Mouse (Mus musculus): ENCODE measurements at regions not wholly inside any gene's neighbourhood (a gene's known extent, or its start where the extent isn't known, plus 50 kb on each side); places are given as distances from the start of the nearest gene placed in this dataset.

- WGBS: 34% methylated on average over 7 of the region's 7 CpGs
- no peaks in the 10 kb centered on the region for H3K9me3 ChIP-seq (replicated peaks; ENCODE audit: low read length)
- no peak overlapping the region for H3K9ac ChIP-seq (ENCODE audit: low read depth, low read length)
- no peaks in the 10 kb centered on the region for H3K27me3 ChIP-seq (ENCODE audit: insufficient read depth, low read length)
- ATAC-seq (replicated peaks; ENCODE audit: low FRiP score, low read depth) (no peak), DNase-seq (ENCODE audit: low spot score) (peak; percentile 11)
- H3K36me3 ChIP-seq (ENCODE audit: insufficient read depth, low read length): no peaks in the 10 kb centered on the region
- H3K27ac ChIP-seq: no peak overlapping the region
- TF ChIP-seq CTCF (IDR thresholded peaks at IDR 0.05; ENCODE audit: low read depth): no peak
- no peak overlapping the region for H3K4me3 ChIP-seq (replicated peaks; ENCODE audit: low read depth, low read length)
- H3K4me2 ChIP-seq (ENCODE audit: low read length): no peak overlapping the region
- H3K4me1 ChIP-seq (replicated peaks; ENCODE audit: insufficient read depth, low read length): 0 out of 2 replicates have a peak, but pooled peaks cover 4% of the 10 kb centered on the region
Measured at GRCm38 (mm10) chr3:50607736-50608135, 164.3 kb upstream of the Slc7a11 start.

GRCm38 (mm10) chr3:50606986-50607385, 163.6 kb upstream of the Slc7a11 start:
- no peak for TF ChIP-seq CTCF (IDR thresholded peaks at IDR 0.05; ENCODE audit: low read depth)
- DNase-seq (ENCODE audit: low spot score): no peak
- 12% methylated on average over 1 of the region's 1 CpGs for WGBS

GRCm38 (mm10) chr3:50605750-50606149, 162.3 kb upstream of the Slc7a11 start:
- no peaks in the 10 kb centered on the region for H3K9me3 ChIP-seq (replicated peaks; ENCODE audit: low read length)
- no peaks in the 10 kb centered on the region for H3K27me3 ChIP-seq (ENCODE audit: insufficient read depth, low read length)
- H3K4me1 ChIP-seq (replicated peaks; ENCODE audit: insufficient read depth, low read length): 0 out of 2 replicates have a peak, but pooled peaks cover 4% of the 10 kb centered on the region
- WGBS: 95% methylated on average over 4 of the region's 4 CpGs
- no peak overlapping the region for H3K4me3 ChIP-seq (replicated peaks; ENCODE audit: low read depth, low read length)
- TF ChIP-seq CTCF (IDR thresholded peaks at IDR 0.05; ENCODE audit: low read depth): no peak
- DNase-seq (ENCODE audit: low spot score): no peak
- ATAC-seq (replicated peaks; ENCODE audit: low FRiP score, low read depth): no peak
- no peaks in the 10 kb centered on the region for H3K36me3 ChIP-seq (ENCODE audit: insufficient read depth, low read length)
- no peak overlapping the region for H3K4me2 ChIP-seq (ENCODE audit: low read length)
- no peak overlapping the region for H3K27ac ChIP-seq
- H3K9ac ChIP-seq (ENCODE audit: low read depth, low read length): no peak overlapping the region

More at GRCm38 (mm10) chr3:50606986-50607385, 163.6 kb upstream of the Slc7a11 start:
- no peak overlapping the region for H3K4me3 ChIP-seq (replicated peaks; ENCODE audit: low read depth, low read length)
- no peak overlapping the region for H3K27ac ChIP-seq
- H3K9ac ChIP-seq (ENCODE audit: low read depth, low read length): no peak overlapping the region
- H3K4me2 ChIP-seq (ENCODE audit: low read length): no peak overlapping the region
- H3K9me3 ChIP-seq (replicated peaks; ENCODE audit: low read length): no peaks in the 10 kb centered on the region
- 0 out of 2 replicates have a peak, but pooled peaks cover 4% of the 10 kb centered on the region for H3K4me1 ChIP-seq (replicated peaks; ENCODE audit: insufficient read depth, low read length)
- no peaks in the 10 kb centered on the region for H3K36me3 ChIP-seq (ENCODE audit: insufficient read depth, low read length)
- no peak for ATAC-seq (replicated peaks; ENCODE audit: low FRiP score, low read depth)
- no peaks in the 10 kb centered on the region for H3K27me3 ChIP-seq (ENCODE audit: insufficient read depth, low read length)

- Histone ChIP-seq H3K27ac (no peak overlapping the region), H3K4me1 (replicated peaks; ENCODE audit: insufficient read depth, low read length) (0 out of 2 replicates have a peak, but pooled peaks cover 4% of the 10 kb centered on the region), H3K9me3 (replicated peaks; ENCODE audit: low read length) (no peaks in the 10 kb centered on the region), H3K36me3 (ENCODE audit: insufficient read depth, low read length) (no peaks in the 10 kb centered on the region), H3K4me2 (ENCODE audit: low read length) (no peak overlapping the region), H3K27me3 (ENCODE audit: insufficient read depth, low read length) (no peaks in the 10 kb centered on the region), H3K4me3 (replicated peaks; ENCODE audit: low read depth, low read length) (no peak overlapping the region), H3K9ac (ENCODE audit: low read depth, low read length) (no peak overlapping the region)
- no peak for DNase-seq (ENCODE audit: low spot score)
- WGBS: 29% methylated on average over 7 of the region's 7 CpGs
- ATAC-seq (replicated peaks; ENCODE audit: low FRiP score, low read depth): no peak
- TF ChIP-seq CTCF (IDR thresholded peaks at IDR 0.05; ENCODE audit: low read depth): no peak
Measured at GRCm38 (mm10) chr3:50603182-50603581, 159.8 kb upstream of the Slc7a11 start.

- no peak for TF ChIP-seq CTCF (IDR thresholded peaks at IDR 0.05; ENCODE audit: low read depth)
- Histone ChIP-seq H3K4me1 (replicated peaks; ENCODE audit: insufficient read depth, low read length) (no peaks in the 10 kb centered on the region), H3K9ac (ENCODE audit: low read depth, low read length) (no peak overlapping the region), H3K27ac (no peak overlapping the region), H3K4me2 (ENCODE audit: low read length) (no peak overlapping the region), H3K27me3 (ENCODE audit: insufficient read depth, low read length) (no peaks in the 10 kb centered on the region), H3K9me3 (replicated peaks; ENCODE audit: low read length) (no peaks in the 10 kb centered on the region; the same call in 1 of the 2 replicates), H3K36me3 (ENCODE audit: insufficient read depth, low read length) (0 out of 2 replicates have a peak, but pooled peaks cover 2% of the 10 kb centered on the region), H3K4me3 (replicated peaks; ENCODE audit: low read depth, low read length) (no peak overlapping the region)
- DNase-seq (ENCODE audit: low spot score) (no peak), ATAC-seq (replicated peaks; ENCODE audit: low FRiP score, low read depth) (no peak)
- 100% methylated on average over 1 of the region's 1 CpGs for WGBS
Measured at GRCm38 (mm10) chr3:50595732-50596131, 152.3 kb upstream of the Slc7a11 start.

GRCm38 (mm10) chr3:50584323-50584722, 140.9 kb upstream of the Slc7a11 start:
- no peak overlapping the region for H3K4me3 ChIP-seq (replicated peaks; ENCODE audit: low read depth, low read length)
- no peak for TF ChIP-seq CTCF (IDR thresholded peaks at IDR 0.05; ENCODE audit: low read depth)
- no peak for ATAC-seq (replicated peaks; ENCODE audit: low FRiP score, low read depth)

GRCm38 (mm10) chr3:50583475-50583874, 140.1 kb upstream of the Slc7a11 start:
- Histone ChIP-seq H3K27ac (no peak overlapping the region), H3K4me2 (ENCODE audit: low read length) (no peak overlapping the region), H3K9me3 (replicated peaks; ENCODE audit: low read length) (no peaks in the 10 kb centered on the region), H3K27me3 (ENCODE audit: insufficient read depth, low read length) (no peaks in the 10 kb centered on the region), H3K4me3 (replicated peaks; ENCODE audit: low read depth, low read length) (no peak overlapping the region), H3K9ac (ENCODE audit: low read depth, low read length) (no peak overlapping the region), H3K4me1 (replicated peaks; ENCODE audit: insufficient read depth, low read length) (no peaks in the 10 kb centered on the region), H3K36me3 (ENCODE audit: insufficient read depth, low read length) (no peaks in the 10 kb centered on the region)
- DNase-seq (ENCODE audit: low spot score) (no peak), ATAC-seq (replicated peaks; ENCODE audit: low FRiP score, low read depth) (no peak)
- WGBS: 33% methylated on average over 6 of the region's 6 CpGs
- TF ChIP-seq CTCF (IDR thresholded peaks at IDR 0.05; ENCODE audit: low read depth): no peak

More at GRCm38 (mm10) chr3:50584323-50584722, 140.9 kb upstream of the Slc7a11 start:
- Histone ChIP-seq H3K36me3 (ENCODE audit: insufficient read depth, low read length) (no peaks in the 10 kb centered on the region), H3K4me2 (ENCODE audit: low read length) (no peak overlapping the region), H3K4me1 (replicated peaks; ENCODE audit: insufficient read depth, low read length) (no peaks in the 10 kb centered on the region), H3K9ac (ENCODE audit: low read depth, low read length) (no peak overlapping the region), H3K27me3 (ENCODE audit: insufficient read depth, low read length) (no peaks in the 10 kb centered on the region), H3K27ac (no peak overlapping the region), H3K9me3 (replicated peaks; ENCODE audit: low read length) (no peaks in the 10 kb centered on the region)
- 93% methylated on average over 1 of the region's 1 CpGs for WGBS
- DNase-seq (ENCODE audit: low spot score): no peak

All from kidney, postnatal 0 days (tissue).